Mouse (Mus musculus) ES-E14 (cell line): Measurements from ENCODE around the gene Gck.

Source experiments
- CHD2 ChIP-seq: IDR thresholded peaks from 2 replicates; pipeline ENCODE4 v1.6.1; 2014; ENCODE audit warnings: mild to moderate bottlenecking, low read depth, low read length, inconsistent platforms
- HCFC1 ChIP-seq: IDR thresholded peaks from 2 replicates; pipeline ENCODE4 v1.6.1; 2012; ENCODE audit warnings: low read length, inconsistent platforms, borderline replicate concordance; ENCODE audit not compliant: insufficient read depth

DNA sequence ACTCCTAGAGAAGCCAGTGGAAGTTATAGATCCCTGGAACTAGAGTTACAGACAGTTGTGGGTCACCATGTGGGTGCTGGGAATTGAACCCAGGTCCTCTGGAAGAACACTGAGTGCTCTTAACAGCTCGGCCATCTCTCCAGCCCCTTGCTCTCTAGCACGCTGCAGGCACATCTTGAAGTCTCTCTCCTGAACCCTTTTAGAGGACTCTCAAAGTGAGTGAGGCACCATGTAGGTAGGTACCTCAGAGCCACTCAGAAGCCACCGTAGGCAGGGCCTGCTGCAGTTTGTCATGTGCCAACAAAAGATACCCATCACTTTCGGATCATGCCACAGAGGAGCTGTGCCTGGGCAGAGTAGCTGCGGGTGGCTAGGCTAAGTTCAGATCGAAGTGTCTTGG, 45.0 kb downstream of the Gck start:
- TF ChIP-seq CHD2: no peak
- TF ChIP-seq HCFC1: no peak
